ENCODE assay signal across 8 mouse cellular contexts in the genomic region with DNA sequence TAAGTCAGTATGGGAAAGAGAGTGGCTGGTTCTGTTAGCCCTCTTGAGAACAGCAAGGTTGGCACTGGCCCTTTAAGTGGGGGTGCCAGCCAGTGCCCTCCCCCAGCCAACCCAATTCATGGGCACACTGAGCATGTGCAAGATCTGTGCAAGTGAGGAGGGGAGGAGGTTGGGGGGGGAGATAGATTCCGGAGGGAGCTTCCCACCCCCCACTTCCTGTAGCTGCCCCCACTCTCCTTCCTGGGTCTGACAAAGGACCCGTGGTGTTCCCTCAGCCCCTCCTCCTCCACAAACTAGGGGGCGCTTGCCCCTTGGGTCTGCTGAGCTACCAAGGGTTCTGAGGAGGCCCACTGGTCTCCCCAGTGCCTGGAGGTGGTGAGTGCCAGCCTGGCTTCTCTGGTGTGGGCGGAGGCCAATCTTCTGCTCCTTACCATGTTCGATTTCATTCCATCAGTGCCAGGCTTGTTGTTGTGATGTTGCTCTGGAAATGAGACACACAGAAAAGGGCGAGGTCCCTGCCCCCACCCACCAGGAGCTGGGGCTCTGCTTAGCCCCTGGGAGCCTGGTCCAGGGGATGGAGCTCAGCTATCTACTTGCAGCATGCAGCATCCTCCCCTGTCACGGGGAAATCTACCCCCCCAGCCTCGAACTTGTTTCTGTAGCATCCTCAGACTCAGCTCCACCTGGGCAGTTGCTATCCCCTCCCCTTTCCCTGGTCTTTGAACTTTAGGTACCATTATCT. TPM values are rescaled to one million over a fixed set of nuclear protein-coding genes. Genes with fewer than 3 reads are reported as not detected.
A peak's percentile ranks its signal among the peaks of the same experiment; 100 is the strongest.
DNase-seq lines count a peak whose midpoint lies in the region; TF ChIP-seq lines count a peak whose summit lies in the region.

No protein-coding gene starts in this region.

- DNase-seq in gastrocnemius, adult 2 months: peak; percentile 71
- DNase-seq in gastrocnemius, postnatal 4 days (ENCODE audit: low spot score in 2 of 2): no peak
- DNase-seq in cerebellum, adult 9-10 months: peak; percentile 95
- peak; percentile 88 to 94 for DNase-seq in frontal cortex, adult 2 months (ENCODE audit: extremely low spot score in 1 of 2, low spot score in 1 of 2)
- DNase-seq in induced T-regulatory cell, adult 2 months (ENCODE audit: low read depth): peak; percentile 81
- DNase-seq in left cerebral cortex, adult 18-20 months (ENCODE audit: low spot score in 2 of 2): peak; percentile 81 to 89
- peak; percentile 81 for DNase-seq in lung, postnatal 14 days
- DNase-seq in right cerebral cortex, postnatal 10 days (ENCODE audit: low spot score in 2 of 2): peak; percentile 94 to 95

- intact Hi-C loops in gastrocnemius, adult 2 months (cut with DNase I): loop anchor here (5.0 kb wide), 1 partner anchor 40 kb away; the partner anchor contains the start of genes Acbd4 and Plcd3

- peak overlapping the region; percentile 84 for H3K27ac ChIP-seq in gastrocnemius, adult 2 months

- H3K4me3 ChIP-seq in gastrocnemius, adult 2 months: peak overlapping the region; percentile 52

- TF ChIP-seq CTCF in gastrocnemius, adult 2 months (IDR thresholded peaks at IDR 0.05): no peak

RNA-seq across cellular contexts. Expression of gene Hexim2, which starts 10.4 kb away (rescaled TPM):
- total RNA-seq in gastrocnemius, adult 2 months (2021): 1 to 10 TPM; 2.0 to 3.6 TPM
- 1 to 10 TPM; 6.3 to 7.0 TPM for total RNA-seq in gastrocnemius, postnatal 4 days (2021)
- 11.5 and 14.1 TPM in 2 replicates for polyA plus RNA-seq in frontal cortex, adult 2 months (2012; rRNA removed)
- 10 to 100 TPM; 16.1 to 16.2 TPM for total RNA-seq in left cerebral cortex, adult 18-20 months (2021)

RNA-seq across cellular contexts. Expression of gene Hexim1, which starts 26.6 kb away (rescaled TPM):
- 10 to 100 TPM; 18.6 to 21.8 TPM for total RNA-seq in gastrocnemius, adult 2 months (2021)
- 10 to 100 TPM; 26.9 to 29.6 TPM for total RNA-seq in gastrocnemius, postnatal 4 days (2021)
- polyA plus RNA-seq in frontal cortex, adult 2 months (2012; rRNA removed): 25.6 and 25.8 TPM in 2 replicates
- 10 to 100 TPM; 42.6 to 52.8 TPM for total RNA-seq in left cerebral cortex, adult 18-20 months (2021)

RNA-seq across cellular contexts. Expression of gene Fmnl1, which starts 28.3 kb away (rescaled TPM):
- total RNA-seq in gastrocnemius, adult 2 months (2021): 1 to 10 TPM; 4.2 to 5.7 TPM
- 1 to 10 TPM; 8.1 to 8.2 TPM for total RNA-seq in gastrocnemius, postnatal 4 days (2021)
- polyA plus RNA-seq in frontal cortex, adult 2 months (2012; rRNA removed): 76.2 and 85.2 TPM in 2 replicates
- 100 to 1,000 TPM; 169 to 206 TPM for total RNA-seq in left cerebral cortex, adult 18-20 months (2021)

RNA-seq across cellular contexts. Expression of gene Acbd4, which starts 41.1 kb away (rescaled TPM):
- total RNA-seq in gastrocnemius, adult 2 months (2021): 10 to 100 TPM; 24.2 to 28.6 TPM
- 10 to 100 TPM; 45.0 to 53.0 TPM for total RNA-seq in gastrocnemius, postnatal 4 days (2021)
- polyA plus RNA-seq in frontal cortex, adult 2 months (2012; rRNA removed): 38.1 and 44.9 TPM in 2 replicates
- 10 to 100 TPM; 85.2 to 90.4 TPM for total RNA-seq in left cerebral cortex, adult 18-20 months (2021)

RNA-seq across cellular contexts. Expression of gene Plcd3, which starts 41.2 kb away (rescaled TPM):
- 1 to 10 TPM; 4.6 to 5.9 TPM for total RNA-seq in gastrocnemius, adult 2 months (2021)
- total RNA-seq in gastrocnemius, postnatal 4 days (2021): 10 to 100 TPM in 1 of 2 experiments, 1 to 10 TPM in 1; 9.3 to 12.4 TPM
- polyA plus RNA-seq in frontal cortex, adult 2 months (2012; rRNA removed): 12.3 and 13.3 TPM in 2 replicates
- total RNA-seq in left cerebral cortex, adult 18-20 months (2021): 10 to 100 TPM; 20.4 to 21.7 TPM

Comparison
In these comparisons a context has a peak if more than half of its experiments do, and no peak if none do; other contexts are left out.
1. DNase-seq: peak in gastrocnemius, adult 2 months (single experiment), cerebellum, adult 9-10 months (single experiment), frontal cortex, adult 2 months (2 of 2), induced T-regulatory cell, adult 2 months (single experiment), left cerebral cortex, adult 18-20 months (2 of 2), lung, postnatal 14 days (single experiment) and right cerebral cortex, postnatal 10 days (2 of 2); none in gastrocnemius, postnatal 4 days (0 of 2).
2. RNA of gene Fmnl1, which starts 28.3 kb away (total RNA-seq): 169 to 206 TPM in left cerebral cortex, adult 18-20 months; 8.1 to 8.2 TPM in gastrocnemius, postnatal 4 days and 4.2 to 5.7 TPM in gastrocnemius, adult 2 months; every median in the first group is over 10 times any median in the second.